Mouse (Mus musculus) heart, adult 11 months (tissue): Measurements from ENCODE around the gene Ankrd52.

Experiments used
- DNase-seq: peaks from one replicate; pipeline ENCODE4 v3.0.0; 2022

Gene Ankrd52

GRCm38 (mm10) chr10:128441324-128442119 is 64.6 kb downstream of the Ankrd52 start:
- no peak for DNase-seq

- DNase-seq: no peak
Measured at GRCm38 (mm10) chr10:128442718-128443117, 65.8 kb downstream of the Ankrd52 start.

GRCm38 (mm10) chr10:128444354-128444753 is 67.4 kb downstream of the Ankrd52 start:
- DNase-seq: no peak

- no peak for DNase-seq
Measured at GRCm38 (mm10) chr10:128445407-128445806, 68.5 kb downstream of the Ankrd52 start.

- no peak for DNase-seq
Measured at GRCm38 (mm10) chr10:128451014-128451413, 74.1 kb downstream of the Ankrd52 start.

GRCm38 (mm10) chr10:128454471-128454870 is 77.6 kb downstream of the Ankrd52 start:
- no peak for DNase-seq

- DNase-seq: peak; percentile 95
Measured at GRCm38 (mm10) chr10:128455280-128455679, 78.4 kb downstream of the Ankrd52 start.

GRCm38 (mm10) chr10:128457676-128458075 is 80.8 kb downstream of the Ankrd52 start:
- no peak for DNase-seq
